Mouse (Mus musculus) cerebellum, adult 2 months (tissue): ENCODE measurements around the gene Zp1.

Experiments used
- CTCF ChIP-seq: fragments of 200-500 bp; IDR thresholded peaks from 2 replicates; pipeline ENCODE4 v1.5.1; 2011; ENCODE audit warnings: low read depth, mild to moderate bottlenecking, control low read depth, low read length, moderate library complexity, borderline replicate concordance; ENCODE audit not compliant: insufficient read depth
- POLR2A ChIP-seq: fragments of 200-500 bp; IDR thresholded peaks from 2 replicates; pipeline ENCODE4 v1.6.1; 2011; ENCODE audit warnings: low read length, control low read depth, borderline replicate concordance; ENCODE audit not compliant: insufficient read depth

DNA sequence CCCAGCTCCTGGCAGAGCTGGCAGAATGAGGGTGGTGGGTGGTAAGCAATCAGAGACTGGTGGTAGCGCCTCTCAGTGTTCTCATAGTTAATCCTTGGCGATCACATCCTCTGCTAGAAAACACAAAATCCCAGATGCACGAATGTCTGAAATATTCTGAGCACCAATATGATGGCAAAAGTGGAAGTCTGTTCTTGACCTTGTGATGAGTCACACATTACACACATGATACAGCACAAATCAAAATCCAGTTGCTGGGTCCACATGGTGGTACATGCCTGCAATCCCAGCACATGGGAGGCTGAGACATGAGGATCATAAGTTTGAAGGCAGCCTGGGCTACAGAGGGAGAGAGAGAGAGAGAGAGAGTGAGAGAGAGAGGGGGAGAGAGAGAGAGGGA is 626 bp upstream of the Zp1 start:
- TF ChIP-seq CTCF (no peak), POLR2A (no peak)
